Mouse (Mus musculus): Measurements from ENCODE around the gene Wipi2. TPM values are rescaled to one million over a fixed set of nuclear protein-coding genes. Genes with fewer than 3 reads are reported as not detected.

The Wipi2 gene
- total and polyA plus RNA-seq, 3 experiments, result 38.6 to 74.7 (median 53.6) TPM

DNA sequence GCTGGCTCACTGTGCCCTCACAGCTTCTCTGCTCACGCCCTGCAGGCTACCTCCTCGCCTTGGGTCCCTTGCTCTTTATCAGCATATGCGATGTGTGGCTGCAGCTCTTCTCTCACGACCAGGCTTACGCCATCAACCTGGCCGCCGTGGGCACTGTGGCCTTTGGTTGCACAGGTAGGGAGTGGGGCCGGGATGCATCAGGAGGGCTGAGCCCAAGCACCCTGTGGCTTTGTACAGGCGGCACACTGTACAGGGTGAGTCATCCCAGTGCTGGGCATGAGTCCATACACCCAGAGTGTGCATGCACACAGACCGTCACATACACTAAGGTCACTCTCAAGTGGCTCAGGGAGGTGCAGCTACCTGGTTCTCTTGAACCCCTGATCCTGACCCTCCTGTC lies 86.5 kb downstream of the Wipi2 start:
- no peaks in the 10 kb centered on the region for H3K36me3 ChIP-seq (ENCODE audit: control insufficient read depth in 1 of 2, insufficient read depth in 2 of 2, low read length in 2 of 2)
- no peak for DNase-seq (ENCODE audit: low read depth, low spot score)
- no peaks in the 10 kb centered on the region for H3K79me2 ChIP-seq (ENCODE audit: control insufficient read depth, insufficient read depth, low read length, poor library complexity)
- TF ChIP-seq TCF12 (IDR thresholded peaks at IDR 0.05; ENCODE audit: low read depth, low read length) (no peak), RCOR1 (IDR thresholded peaks at IDR 0.05; ENCODE audit: low read depth, low read length) (no peak), ZC3H11A (IDR thresholded peaks at IDR 0.05; ENCODE audit: low read depth, low read length) (no peak), TBP (IDR thresholded peaks at IDR 0.05; ENCODE audit: low read depth, low read length) (no peak), USF1 (IDR thresholded peaks at IDR 0.05; ENCODE audit: low read depth, low read length) (no peak), GABPA (IDR thresholded peaks at IDR 0.05; ENCODE audit: low read depth, low read length) (no peak)
- H3K27ac ChIP-seq (ENCODE audit: control insufficient read depth, low read depth, low read length), result no peak overlapping the region
- no peak overlapping the region for H3K9ac ChIP-seq (ENCODE audit: control insufficient read depth, low read depth, low read length, poor library complexity, severe bottlenecking)
- no peaks in the 10 kb centered on the region for H3K4me1 ChIP-seq (ENCODE audit: control insufficient read depth in 1 of 2, insufficient read depth in 2 of 2, low read length in 2 of 2)
- no peak overlapping the region for H3K4me3 ChIP-seq (ENCODE audit: control insufficient read depth in 1 of 2, insufficient read depth in 1 of 2, low read depth in 2 of 2, low read length in 2 of 2)
- H3K27me3 ChIP-seq (ENCODE audit: control insufficient read depth in 1 of 2, insufficient read depth in 2 of 2, low read length in 2 of 2), result no peaks in the 10 kb centered on the region; a peak in 1 of 4 replicates
- H3K9me3 ChIP-seq (replicated peaks; ENCODE audit: insufficient read depth, low read length), result no peaks in the 10 kb centered on the region

DNA sequence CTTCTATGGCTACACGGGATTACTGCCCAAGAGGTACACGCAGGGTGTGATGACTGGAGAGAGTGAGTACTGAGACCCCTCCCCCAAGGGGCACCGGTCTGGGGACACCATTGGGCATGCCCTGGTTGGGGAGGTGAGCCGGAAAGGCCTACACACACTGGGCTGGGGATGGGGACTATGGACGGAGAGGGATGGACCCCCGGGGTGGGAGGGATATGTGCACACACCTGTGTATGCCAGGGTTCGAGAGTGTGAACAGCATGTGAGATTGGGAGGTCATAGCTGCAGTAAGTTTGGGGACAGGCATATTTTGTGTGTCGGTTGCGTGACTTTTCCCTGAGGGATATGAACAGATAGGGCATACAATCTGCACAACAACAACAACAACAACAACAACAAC lies 87.6 kb downstream of the Wipi2 start:
- Histone ChIP-seq H3K27ac (ENCODE audit: control insufficient read depth, low read depth, low read length) (no peak overlapping the region), H3K9ac (ENCODE audit: control insufficient read depth, low read depth, low read length, poor library complexity, severe bottlenecking) (no peak overlapping the region), H3K79me2 (ENCODE audit: control insufficient read depth, insufficient read depth, low read length, poor library complexity) (no peaks in the 10 kb centered on the region), H3K27me3 (ENCODE audit: control insufficient read depth in 1 of 2, insufficient read depth in 2 of 2, low read length in 2 of 2) (no peaks in the 10 kb centered on the region; a peak in 1 of 4 replicates), H3K4me1 (ENCODE audit: control insufficient read depth in 1 of 2, insufficient read depth in 2 of 2, low read length in 2 of 2) (no peaks in the 10 kb centered on the region), H3K9me3 (replicated peaks; ENCODE audit: insufficient read depth, low read length) (no peaks in the 10 kb centered on the region), H3K4me3 (ENCODE audit: control insufficient read depth in 1 of 2, insufficient read depth in 1 of 2, low read depth in 2 of 2, low read length in 2 of 2) (no peak overlapping the region), H3K36me3 (ENCODE audit: control insufficient read depth in 1 of 2, insufficient read depth in 2 of 2, low read length in 2 of 2) (no peaks in the 10 kb centered on the region)
- TF ChIP-seq TBP (IDR thresholded peaks at IDR 0.05; ENCODE audit: low read depth, low read length), result no peak
- no peak for DNase-seq (ENCODE audit: low read depth, low spot score)

DNA sequence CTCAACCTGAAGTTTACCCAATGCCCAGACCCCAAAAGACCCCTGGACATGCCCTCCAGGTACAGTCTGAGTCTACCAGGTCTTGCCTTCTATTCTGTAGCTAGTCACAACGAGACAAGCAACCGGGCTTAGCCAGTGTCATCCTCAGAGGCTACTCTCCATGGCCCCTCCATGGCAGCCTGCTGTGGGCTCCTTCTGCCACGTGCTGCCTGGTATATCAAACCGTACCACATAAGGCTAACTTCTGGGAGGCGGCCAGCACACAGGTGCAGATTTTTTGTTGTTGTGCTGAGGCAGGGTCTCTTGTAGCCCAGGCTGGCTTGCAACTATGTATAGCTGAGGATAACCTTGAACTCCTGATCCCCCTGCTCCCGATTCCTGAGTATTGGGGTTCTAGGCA lies 88.6 kb downstream of the Wipi2 start:
- Histone ChIP-seq H3K79me2 (ENCODE audit: control insufficient read depth, insufficient read depth, low read length, poor library complexity) (no peaks in the 10 kb centered on the region), H3K4me3 (ENCODE audit: control insufficient read depth in 1 of 2, insufficient read depth in 1 of 2, low read depth in 2 of 2, low read length in 2 of 2) (no peak overlapping the region), H3K27me3 (ENCODE audit: control insufficient read depth in 1 of 2, insufficient read depth in 2 of 2, low read length in 2 of 2) (no peaks in the 10 kb centered on the region; a peak in 1 of 4 replicates), H3K27ac (ENCODE audit: control insufficient read depth, low read depth, low read length) (no peak overlapping the region), H3K9me3 (replicated peaks; ENCODE audit: insufficient read depth, low read length) (no peaks in the 10 kb centered on the region), H3K9ac (ENCODE audit: control insufficient read depth, low read depth, low read length, poor library complexity, severe bottlenecking) (no peak overlapping the region), H3K4me1 (ENCODE audit: control insufficient read depth in 1 of 2, insufficient read depth in 2 of 2, low read length in 2 of 2) (no peaks in the 10 kb centered on the region), H3K36me3 (ENCODE audit: control insufficient read depth in 1 of 2, insufficient read depth in 2 of 2, low read length in 2 of 2) (no peaks in the 10 kb centered on the region)
- TF ChIP-seq MAFK (IDR thresholded peaks at IDR 0.05; ENCODE audit: borderline replicate concordance, low read depth, low read length) (no peak), NELFE (IDR thresholded peaks at IDR 0.05; ENCODE audit: low read depth, low read length) (no peak), POLR2AphosphoS2 (IDR thresholded peaks at IDR 0.05; ENCODE audit: low read length) (no peak), MAZ (IDR thresholded peaks at IDR 0.05; ENCODE audit: low read depth, low read length) (no peak), ZNF384 (IDR thresholded peaks at IDR 0.05; ENCODE audit: low read depth, low read length) (no peak), SMC3 (IDR thresholded peaks at IDR 0.05; ENCODE audit: low read depth, low read length) (no peak)
- DNase-seq (ENCODE audit: low read depth, low spot score), result no peak

Data from MEL (cell line).